Mouse (Mus musculus) C2C12 (cell line): Measurements from ENCODE around the gene Gm4869.

Source experiments
- CEBPB ChIP-seq: IDR thresholded peaks from one replicate; pipeline ENCODE4 v1.6.1; 2011; ENCODE audit warnings: low read depth, mild to moderate bottlenecking, control low read depth, moderate library complexity
- CTCF ChIP-seq: IDR thresholded peaks from one replicate; pipeline ENCODE4 v1.5.1; 2011; ENCODE audit not compliant: control insufficient read depth, insufficient read depth, insufficient read length
- FOSL1 ChIP-seq: IDR thresholded peaks from one replicate; pipeline ENCODE4 v1.8.0; 2011; ENCODE audit warnings: mild to moderate bottlenecking, low read length; ENCODE audit not compliant: poor library complexity, insufficient read depth, severe bottlenecking
- MAX ChIP-seq: IDR thresholded peaks from one replicate; pipeline ENCODE4 v1.6.1; 2011; ENCODE audit warnings: mild to moderate bottlenecking, control low read depth
- MYOD1 ChIP-seq: IDR thresholded peaks from one replicate; pipeline ENCODE4 v1.6.1; 2011; ENCODE audit warnings: low read depth; ENCODE audit not compliant: control insufficient read depth, insufficient read length
- MYOG ChIP-seq: IDR thresholded peaks from one replicate; pipeline ENCODE4 v1.6.1; 2011; ENCODE audit not compliant: control insufficient read depth, insufficient read length; ENCODE audit errors: extremely low read depth
- USF1 ChIP-seq: IDR thresholded peaks from one replicate; pipeline ENCODE4 v1.6.1; 2011; ENCODE audit warnings: low read depth, mild to moderate bottlenecking, control low read depth, moderate library complexity

DNA sequence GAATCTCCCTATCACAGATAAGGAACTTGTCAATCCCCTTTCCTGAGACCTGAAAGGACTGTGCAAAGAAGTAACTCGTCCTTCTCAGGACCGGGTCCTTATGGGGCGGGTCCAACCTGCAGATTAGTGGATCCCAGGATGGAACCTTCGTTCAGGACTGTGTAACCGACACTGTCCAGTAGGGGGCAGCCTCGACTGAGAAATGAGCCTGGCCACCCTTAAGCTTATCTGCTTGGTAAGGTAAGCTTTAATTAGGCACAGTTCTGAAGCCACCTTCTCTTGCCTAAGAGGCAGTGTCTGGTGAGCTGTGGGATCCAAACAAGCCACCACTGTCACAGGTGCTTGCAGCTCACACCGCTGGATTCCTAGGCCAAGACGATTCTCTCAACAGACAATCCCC, 94.7 kb downstream of the Gm4869 start:
- TF ChIP-seq CTCF, result peak; percentile 73
- TF ChIP-seq FOSL1, result no peak
- TF ChIP-seq MYOG, result no peak
- TF ChIP-seq MAX, result no peak
- TF ChIP-seq MYOD1, result no peak
- no peak for TF ChIP-seq USF1
- no peak for TF ChIP-seq CEBPB
